Mouse (Mus musculus): Measurements from ENCODE around the gene Gadd45gip1.
"Not testable (repeated sequence)": the region's sequence is repeated elsewhere in the genome, so short reads cannot be mapped to it uniquely, and the experiment has no call there.

The Gadd45gip1 gene

DNA sequence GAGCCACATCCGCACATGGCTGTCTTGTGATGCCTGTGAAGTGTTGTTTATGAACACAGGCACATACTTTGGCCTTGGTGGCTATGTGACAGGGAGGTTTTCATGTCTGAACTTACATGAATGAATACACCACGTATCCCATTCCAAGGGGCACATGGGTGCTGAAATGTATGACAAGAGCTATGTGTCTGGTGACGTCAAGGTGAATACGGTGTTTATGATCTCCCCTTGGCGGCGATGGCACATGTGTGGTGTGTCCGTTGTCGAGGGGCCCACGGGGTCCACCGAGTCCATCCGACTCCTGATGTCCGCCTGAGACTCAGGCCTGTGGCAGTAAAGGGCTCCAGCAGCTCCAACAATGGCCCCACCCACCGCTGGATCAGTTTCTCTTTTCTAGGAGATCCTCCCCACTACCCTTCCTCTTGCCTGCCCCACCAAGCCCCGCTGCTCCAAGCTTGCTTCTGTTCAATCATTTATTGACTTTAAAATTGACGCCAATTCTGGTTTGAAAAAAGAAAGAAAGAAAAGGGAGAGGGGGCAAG lies 34.0 kb upstream of the Gadd45gip1 start:
- DNase-seq (ENCODE audit: low spot score in 2 of 2): peak in 1 of 2 experiments; percentile 32

- DNase-seq (ENCODE audit: low spot score in 2 of 2): peak; percentile 69 to 70
Measured at GRCm38 (mm10) chr8:84797971-84798370, 33.4 kb upstream of the Gadd45gip1 start.

DNA sequence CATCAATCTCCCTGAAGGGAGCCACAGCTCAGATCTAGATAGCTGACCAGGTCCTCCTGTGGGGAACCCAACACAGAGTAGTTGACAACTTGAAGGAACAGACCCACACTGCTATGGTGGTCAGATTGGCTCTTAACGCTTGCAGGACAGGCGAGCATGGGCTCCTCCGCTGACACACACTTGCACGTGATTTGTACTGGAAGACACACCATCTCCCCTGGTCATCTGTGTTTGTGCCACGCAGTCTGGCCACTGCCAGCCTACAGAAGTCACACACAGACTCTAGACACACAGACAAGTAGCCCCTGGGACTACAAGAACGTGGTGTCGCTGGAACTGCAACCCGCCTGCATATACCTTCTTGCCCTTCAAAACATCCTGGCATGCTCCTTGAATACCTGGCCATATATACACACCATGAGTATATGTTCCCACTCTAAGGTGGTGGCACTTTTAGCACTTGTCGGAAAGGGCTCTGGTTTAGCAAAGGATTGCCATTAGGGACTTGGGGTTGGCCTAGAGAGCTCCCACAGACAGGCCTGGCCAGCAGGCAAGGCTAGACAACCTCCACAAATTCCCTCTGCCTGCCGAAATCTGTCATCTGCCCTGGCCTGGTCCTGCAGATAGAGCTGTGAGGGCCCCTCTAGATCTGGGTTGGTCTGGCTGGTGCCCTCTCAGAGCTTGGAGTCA lies 32.7 kb upstream of the Gadd45gip1 start:
- DNase-seq (ENCODE audit: low spot score in 2 of 2): peak in 1 of 2 experiments; percentile 28

DNA sequence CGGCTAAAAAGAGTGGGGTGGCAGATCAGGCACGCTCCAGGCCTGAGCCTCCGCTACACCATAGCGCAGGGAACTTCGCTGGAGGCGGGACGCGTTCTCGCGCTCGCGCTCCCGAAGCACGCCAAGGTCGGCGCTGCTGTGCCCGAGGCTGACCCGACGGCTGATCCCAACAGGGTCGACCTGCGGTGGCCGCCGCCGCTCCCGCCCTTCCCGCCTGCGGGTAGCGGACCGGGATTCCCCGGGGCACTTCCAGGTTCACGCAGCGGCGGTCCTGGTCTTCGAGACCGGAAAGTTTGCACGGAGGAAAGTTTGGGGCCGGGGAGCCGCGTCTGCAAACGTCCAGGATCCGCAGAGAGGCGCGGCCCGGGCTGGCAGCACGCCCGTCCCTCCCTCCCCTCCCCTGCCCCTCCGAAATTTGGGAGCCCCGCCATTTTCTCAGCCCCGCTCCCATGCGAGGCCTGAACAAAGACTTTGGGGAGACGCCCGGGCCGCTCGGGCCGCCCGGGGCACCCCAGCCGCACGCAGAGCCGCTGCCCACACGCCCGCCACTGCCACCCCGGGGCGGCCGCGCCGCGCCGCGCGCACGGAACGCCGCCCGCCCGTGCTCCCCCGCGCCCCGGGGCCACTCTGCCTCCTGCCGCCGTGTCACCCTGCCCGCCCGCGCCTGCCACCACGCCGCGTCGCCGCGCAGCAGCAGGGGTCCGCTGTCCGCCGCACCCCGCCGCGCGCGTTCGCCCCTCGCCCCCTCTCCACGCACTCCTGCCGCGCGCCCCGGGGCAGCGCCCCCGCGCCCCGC lies 32.0 kb upstream of the Gadd45gip1 start:
- DNase-seq (ENCODE audit: low spot score in 2 of 2): peak; percentile 63 to 72

DNA sequence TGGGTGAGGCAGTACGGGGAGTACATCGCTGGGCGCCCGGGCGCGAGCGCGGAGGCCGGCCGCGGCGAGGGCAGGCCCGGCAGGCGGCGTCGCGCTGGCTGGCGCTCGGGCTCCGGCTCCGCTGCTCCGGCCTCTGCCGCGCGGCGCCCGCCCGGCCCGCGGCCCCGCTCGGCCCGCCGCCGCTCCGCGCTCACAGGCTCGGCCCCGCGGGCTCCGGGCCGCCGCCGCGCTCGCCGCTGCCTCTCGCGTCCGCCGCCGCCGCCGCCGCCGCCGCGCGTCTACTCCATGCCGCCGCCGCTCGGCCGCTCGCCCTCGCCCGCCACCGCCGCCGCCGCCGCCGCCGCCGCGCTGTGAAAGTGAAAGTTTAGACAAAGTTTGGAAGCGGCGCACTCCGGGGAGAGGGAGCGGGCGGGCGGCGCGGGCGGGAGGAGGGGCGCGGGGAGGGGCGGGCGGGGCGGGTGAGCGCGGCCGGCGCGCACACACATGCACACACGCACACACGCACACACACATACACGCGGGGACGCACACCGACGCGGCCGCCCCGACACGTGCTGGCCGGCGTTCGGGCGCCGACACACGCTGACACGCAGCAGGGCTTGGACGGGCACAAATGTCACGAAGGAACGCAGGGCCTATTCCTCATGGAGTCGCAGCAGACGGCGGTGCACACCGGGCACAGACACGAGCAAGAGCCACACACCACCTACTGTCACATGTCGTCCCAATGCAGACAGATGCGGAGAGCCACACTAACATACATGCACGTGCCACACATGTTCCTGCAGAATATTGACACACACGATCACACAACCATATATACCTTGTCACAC lies 31.1 kb upstream of the Gadd45gip1 start, which contains the start of gene Nfix:
Nfix (minus strand) TSS at position 346 of the 833 bp plus-strand sequence.
- peak; percentile 72 to 73 for DNase-seq (ENCODE audit: low spot score in 2 of 2)

- DNase-seq (ENCODE audit: low spot score in 2 of 2): no peak
Measured at GRCm38 (mm10) chr8:84806031-84806430, 25.3 kb upstream of the Gadd45gip1 start.

- DNase-seq (ENCODE audit: low spot score in 2 of 2): no peak
Measured at GRCm38 (mm10) chr8:84809109-84809940, 22.0 kb upstream of the Gadd45gip1 start.

DNA sequence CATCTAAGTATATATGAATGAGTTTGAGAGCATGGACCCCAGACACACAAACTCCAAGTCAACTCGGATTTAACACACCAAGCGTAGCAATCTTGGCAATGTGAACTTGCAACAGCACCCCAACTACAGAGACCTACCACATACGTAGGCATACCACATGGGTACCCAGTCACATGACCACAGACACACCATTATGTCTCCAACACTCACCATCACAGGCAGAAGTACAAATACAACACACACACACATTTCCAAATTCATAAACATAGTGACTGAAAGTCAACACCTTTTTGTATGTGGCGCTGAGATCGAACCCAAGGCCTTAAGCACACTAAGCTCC lies 21.4 kb upstream of the Gadd45gip1 start:
- DNase-seq (ENCODE audit: low spot score in 2 of 2): no peak

GRCm38 (mm10) chr8:84810896-84811295 lies 20.4 kb upstream of the Gadd45gip1 start:
- DNase-seq (ENCODE audit: low spot score in 2 of 2): peak; percentile 95 to 97

DNA sequence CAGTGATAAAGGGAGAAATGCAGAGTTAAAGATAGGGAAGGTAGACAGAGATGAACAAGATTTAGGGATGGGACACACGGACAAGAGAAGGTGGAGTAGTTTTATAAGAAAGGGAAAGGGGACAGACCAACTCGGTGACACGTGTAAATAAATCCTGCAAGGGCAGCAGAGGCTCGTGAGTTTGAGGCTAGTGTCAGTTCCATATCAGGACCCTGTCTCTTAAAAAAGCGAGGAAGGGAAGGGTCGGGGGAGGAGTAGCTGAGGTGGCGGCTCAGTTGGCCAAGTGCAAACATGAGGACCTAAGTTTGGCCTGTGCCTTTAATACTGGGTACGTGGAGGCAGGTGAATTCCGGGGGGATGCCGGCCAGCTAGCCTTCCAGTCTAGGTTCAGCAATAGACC lies 20.0 kb upstream of the Gadd45gip1 start:
- no peak for DNase-seq (ENCODE audit: low spot score in 2 of 2)

- DNase-seq (ENCODE audit: low spot score in 2 of 2): peak; percentile 86 to 92
Measured at GRCm38 (mm10) chr8:84813059-84813458, 18.3 kb upstream of the Gadd45gip1 start.

- no peak for DNase-seq (ENCODE audit: low spot score in 2 of 2)
Measured at GRCm38 (mm10) chr8:84813830-84814229, 17.5 kb upstream of the Gadd45gip1 start.

DNA sequence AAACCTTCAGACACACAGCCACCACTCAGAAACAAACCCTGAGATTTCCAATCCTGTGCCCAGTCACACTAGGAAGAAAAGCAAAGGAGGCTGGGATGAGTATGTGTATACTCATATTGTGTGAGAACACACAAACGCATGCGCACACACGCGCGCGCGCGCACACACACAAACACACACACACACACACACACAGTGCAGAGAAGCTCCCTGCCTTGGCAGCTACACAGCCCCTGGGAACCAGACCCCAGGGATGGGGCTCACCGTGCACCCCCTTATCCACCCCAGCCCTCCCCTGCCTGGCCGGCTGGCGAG lies 17.1 kb upstream of the Gadd45gip1 start:
- no peak for DNase-seq (ENCODE audit: low spot score in 2 of 2)

- peak; percentile 75 to 76 for DNase-seq (ENCODE audit: low spot score in 2 of 2)
Measured at GRCm38 (mm10) chr8:84814555-84815441, 16.5 kb upstream of the Gadd45gip1 start.

DNA sequence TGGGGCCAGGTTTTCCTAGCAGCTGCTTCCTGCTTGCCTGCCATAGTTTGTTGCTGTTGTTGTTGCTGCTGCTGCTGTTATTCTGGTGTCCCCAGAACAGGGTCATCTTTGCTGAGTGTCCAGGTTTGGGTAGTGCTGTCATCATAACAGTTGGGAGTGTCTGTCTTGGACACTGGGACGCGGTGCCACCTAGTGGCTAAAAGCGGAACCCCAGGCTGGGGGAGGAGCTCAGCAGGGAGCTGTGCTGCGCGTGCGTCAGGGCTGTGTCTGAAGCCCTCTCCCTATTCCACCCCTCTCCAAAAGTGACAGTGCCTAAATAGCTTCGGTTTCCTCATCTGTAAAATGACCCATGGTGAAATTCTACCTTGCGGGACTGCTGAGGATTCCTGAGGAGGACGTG lies 15.8 kb upstream of the Gadd45gip1 start:
- peak; percentile 94 to 96 for DNase-seq (ENCODE audit: low spot score in 2 of 2)

- DNase-seq (ENCODE audit: low spot score in 2 of 2): no peak
Measured at GRCm38 (mm10) chr8:84816117-84816516, 15.2 kb upstream of the Gadd45gip1 start.

DNA sequence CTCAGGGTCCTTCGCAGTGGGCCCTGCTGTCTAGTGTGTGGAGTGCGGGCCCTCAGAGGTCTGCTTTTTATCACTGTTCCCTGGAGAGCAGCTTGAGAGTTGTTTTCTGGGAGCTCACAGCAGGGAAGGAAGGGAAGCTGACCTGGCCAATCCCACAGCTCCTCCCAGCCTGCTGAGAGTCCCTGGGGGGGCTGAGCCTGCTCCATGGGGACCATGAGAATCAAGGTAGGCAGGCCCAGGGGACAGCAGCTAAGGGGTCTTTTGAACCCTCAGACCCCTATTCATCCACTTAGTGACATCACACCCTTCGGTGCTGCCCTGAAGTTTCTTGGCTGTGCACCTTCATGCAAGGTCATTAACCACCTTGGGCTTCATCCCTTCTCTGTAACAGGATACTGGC lies 8.6 kb upstream of the Gadd45gip1 start, which contains the start of gene Dand5:
Dand5 (minus strand) TSS at position 101 of the 400 bp plus-strand sequence.
- DNase-seq (ENCODE audit: low spot score in 2 of 2): no peak

- DNase-seq (ENCODE audit: low spot score in 2 of 2): peak; percentile 80 to 83
Measured at GRCm38 (mm10) chr8:84823653-84824052, 7.7 kb upstream of the Gadd45gip1 start.

DNA sequence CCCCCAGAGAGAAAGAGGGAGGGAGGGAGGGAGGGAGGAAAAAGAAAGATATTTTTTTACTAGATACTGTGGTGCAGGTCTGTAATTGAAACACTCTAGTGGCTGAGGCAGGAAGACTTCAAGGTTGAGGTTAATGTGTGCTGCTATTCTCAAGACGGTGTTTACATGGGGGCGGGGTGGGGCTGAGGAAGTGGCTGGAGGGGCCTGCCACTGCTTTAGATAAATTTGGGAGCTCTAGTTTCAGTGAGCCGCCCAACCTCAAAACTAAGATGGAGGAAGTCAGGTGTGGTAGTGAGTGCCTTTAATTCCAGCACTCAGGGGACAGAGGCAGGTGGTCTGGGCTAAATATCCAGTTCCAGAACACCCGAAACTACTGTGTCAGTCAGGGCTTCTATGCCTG lies 5.7 kb upstream of the Gadd45gip1 start:
- DNase-seq (ENCODE audit: low spot score in 2 of 2): no peak

- DNase-seq (ENCODE audit: low spot score in 2 of 2): not testable (repeated sequence)
Measured at GRCm38 (mm10) chr8:84826518-84826917, 4.8 kb upstream of the Gadd45gip1 start.
